Mouse (Mus musculus) G1E (cell line): ENCODE measurements at regions not wholly inside any gene's neighbourhood (a gene's known extent, or its start where the extent isn't known, plus 50 kb on each side); places are given as distances from the start of the nearest gene placed in this dataset.

Experiments
- ATAC-seq: 2 replicates; pipeline ENCODE4 v1.8.0; 2016; ENCODE audit warnings: mild to moderate bottlenecking; ENCODE audit not compliant: insufficient number of reproducible peaks, poor library complexity, low FRiP score, severe bottlenecking; ENCODE audit errors: extremely low read depth
- DNase-seq: peaks from one replicate; pipeline ENCODE4 v3.0.0; 2012; ENCODE audit warnings: low spot score
- H3K27me3 ChIP-seq: 2 replicates; pipeline ENCODE4 v1.6.1; 2012; ENCODE audit warnings: mild to moderate bottlenecking, low read length, inconsistent platforms; ENCODE audit not compliant: insufficient read depth
- H3K36me3 ChIP-seq: replicated peaks from 2 replicates; pipeline ENCODE3; 2012; ENCODE audit warnings: mild to moderate bottlenecking, inconsistent platforms
- H3K4me1 ChIP-seq: 2 replicates; pipeline ENCODE4 v1.6.1; 2012; ENCODE audit warnings: low read depth, low read length, inconsistent platforms, mixed read lengths; ENCODE audit not compliant: insufficient read depth
- H3K4me3 ChIP-seq: 2 replicates; pipeline ENCODE4 v1.5.1; 2012; ENCODE audit warnings: low read depth, mild to moderate bottlenecking, inconsistent platforms, low read length, moderate library complexity, mixed read lengths
- H3K9me3 ChIP-seq: replicated peaks from 2 replicates; pipeline ENCODE4 v1.6.1; 2012; ENCODE audit warnings: inconsistent platforms
- CTCF ChIP-seq: IDR thresholded peaks from 2 replicates; pipeline ENCODE4 v1.5.1; 2012; ENCODE audit warnings: low read depth, low read length, inconsistent platforms, mixed read lengths
- GATA1 ChIP-seq: IDR thresholded peaks from 2 replicates; pipeline ENCODE4 v1.6.1; 2012; ENCODE audit warnings: borderline replicate concordance, low read length, inconsistent platforms, mixed read lengths
- GATA2 ChIP-seq: IDR thresholded peaks from 2 replicates; pipeline ENCODE4 v1.6.1; 2012; ENCODE audit warnings: low read depth, low read length, inconsistent platforms, borderline replicate concordance
- POLR2AphosphoS5 ChIP-seq: IDR thresholded peaks from 2 replicates; pipeline ENCODE4 v1.6.1; 2012; ENCODE audit warnings: low read depth, low read length, inconsistent platforms; ENCODE audit not compliant: insufficient replicate concordance
- TAL1 ChIP-seq: conservative IDR thresholded peaks from 2 replicates; pipeline ENCODE4 v1.6.1; 2012; ENCODE audit warnings: low read depth, low read length, inconsistent platforms, mixed read lengths

GRCm38 (mm10) chr2:166266507-166266906 is 111.0 kb upstream of the Sulf2 start:
- TF ChIP-seq GATA1 (no peak), POLR2AphosphoS5 (no peak), TAL1 (no peak), CTCF (no peak), GATA2 (no peak)
- no peak for DNase-seq
- Histone ChIP-seq H3K4me1 (no peaks in the 10 kb centered on the region), H3K27me3 (no peaks in the 10 kb centered on the region), H3K36me3 (no peaks in the 10 kb centered on the region), H3K9me3 (peaks cover 85% of the 10 kb centered on the region), H3K4me3 (no peak overlapping the region)
- ATAC-seq, result no peak

DNA sequence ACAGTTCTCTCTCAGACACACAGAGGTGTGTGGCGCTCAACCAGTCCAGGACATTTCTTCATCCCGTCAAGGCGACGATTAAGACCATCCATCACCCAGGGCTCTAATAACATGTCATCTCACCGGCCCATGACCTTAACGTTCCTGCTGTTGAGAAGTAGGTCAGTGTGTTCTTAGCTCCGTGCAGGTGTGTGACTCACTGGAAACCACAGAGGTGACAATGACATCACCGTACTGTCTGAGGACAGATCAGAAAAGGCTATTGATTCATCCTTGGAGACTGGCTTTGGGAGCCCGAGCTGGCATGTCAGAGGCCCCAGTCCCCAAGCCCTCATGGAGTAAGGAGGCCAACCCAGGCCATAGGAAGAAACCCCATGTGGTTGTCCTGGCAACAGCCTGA is 109.3 kb upstream of the Sulf2 start:
- ATAC-seq, result no peak
- Histone ChIP-seq H3K27me3 (no peaks in the 10 kb centered on the region), H3K36me3 (no peaks in the 10 kb centered on the region), H3K4me3 (no peak overlapping the region), H3K9me3 (peaks cover 89% of the 10 kb centered on the region), H3K4me1 (no peaks in the 10 kb centered on the region)
- TF ChIP-seq GATA1 (no peak), CTCF (no peak), POLR2AphosphoS5 (no peak), GATA2 (no peak)
- DNase-seq, result no peak

- no peak for DNase-seq
- no peak for TF ChIP-seq POLR2AphosphoS5
- TF ChIP-seq GATA1, result no peak
- no peak for TF ChIP-seq TAL1
- no peak for TF ChIP-seq GATA2
- no peak for TF ChIP-seq CTCF
- Histone ChIP-seq H3K4me3 (no peak overlapping the region), H3K9me3 (peaks cover 90% of the 10 kb centered on the region), H3K4me1 (no peaks in the 10 kb centered on the region), H3K36me3 (no peaks in the 10 kb centered on the region), H3K27me3 (no peaks in the 10 kb centered on the region)
- ATAC-seq, result no peak
Observed at GRCm38 (mm10) chr2:166261799-166262198, 106.3 kb upstream of the Sulf2 start.

GRCm38 (mm10) chr2:166261065-166261464 is 105.6 kb upstream of the Sulf2 start:
- Histone ChIP-seq H3K36me3 (no peaks in the 10 kb centered on the region), H3K4me3 (no peak overlapping the region), H3K4me1 (no peaks in the 10 kb centered on the region), H3K9me3 (peaks cover 90% of the 10 kb centered on the region), H3K27me3 (no peaks in the 10 kb centered on the region)
- no peak for TF ChIP-seq TAL1
- TF ChIP-seq GATA1, result no peak
- TF ChIP-seq CTCF, result no peak
- no peak for TF ChIP-seq GATA2
- TF ChIP-seq POLR2AphosphoS5, result no peak
- DNase-seq, result no peak
- ATAC-seq, result no peak

- H3K27me3 ChIP-seq, result no peaks in the 10 kb centered on the region
- no peaks in the 10 kb centered on the region for H3K4me1 ChIP-seq
- ATAC-seq (no peak), DNase-seq (no peak)
- no peaks in the 10 kb centered on the region for H3K36me3 ChIP-seq
- H3K9me3 ChIP-seq, result peaks cover 89% of the 10 kb centered on the region
- TF ChIP-seq GATA1, result no peak
- no peak for TF ChIP-seq GATA2
- no peak for TF ChIP-seq POLR2AphosphoS5
- no peak for TF ChIP-seq TAL1
- no peak for TF ChIP-seq CTCF
- no peak overlapping the region for H3K4me3 ChIP-seq
Observed at GRCm38 (mm10) chr2:166258771-166259180, 103.3 kb upstream of the Sulf2 start.

DNA sequence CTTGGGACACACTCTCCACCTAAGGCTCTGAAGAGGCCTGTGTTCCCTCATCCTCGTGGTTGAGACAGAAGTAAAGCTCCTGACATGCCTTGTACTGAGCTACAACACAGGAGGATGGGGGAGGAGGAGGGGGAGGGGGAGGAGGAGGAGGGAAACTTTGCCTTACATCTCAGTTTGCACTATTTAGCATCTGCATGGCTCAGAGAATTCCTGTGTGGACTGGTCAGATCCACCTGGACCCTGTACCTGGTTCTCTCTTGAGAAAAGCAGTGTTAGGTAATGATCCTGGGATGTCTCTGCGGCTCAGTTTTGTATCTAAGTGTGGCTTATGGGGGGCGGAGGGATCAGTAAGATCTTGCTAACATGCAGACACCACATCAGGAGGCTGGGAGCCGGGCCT is 102.2 kb upstream of the Sulf2 start:
- Histone ChIP-seq H3K9me3 (peaks cover 85% of the 10 kb centered on the region), H3K36me3 (no peaks in the 10 kb centered on the region), H3K4me1 (no peaks in the 10 kb centered on the region), H3K4me3 (no peak overlapping the region), H3K27me3 (no peaks in the 10 kb centered on the region)
- no peak for TF ChIP-seq GATA2
- TF ChIP-seq POLR2AphosphoS5, result no peak
- TF ChIP-seq CTCF, result no peak
- TF ChIP-seq GATA1, result no peak
- no peak for TF ChIP-seq TAL1
- ATAC-seq (no peak), DNase-seq (no peak)

DNA sequence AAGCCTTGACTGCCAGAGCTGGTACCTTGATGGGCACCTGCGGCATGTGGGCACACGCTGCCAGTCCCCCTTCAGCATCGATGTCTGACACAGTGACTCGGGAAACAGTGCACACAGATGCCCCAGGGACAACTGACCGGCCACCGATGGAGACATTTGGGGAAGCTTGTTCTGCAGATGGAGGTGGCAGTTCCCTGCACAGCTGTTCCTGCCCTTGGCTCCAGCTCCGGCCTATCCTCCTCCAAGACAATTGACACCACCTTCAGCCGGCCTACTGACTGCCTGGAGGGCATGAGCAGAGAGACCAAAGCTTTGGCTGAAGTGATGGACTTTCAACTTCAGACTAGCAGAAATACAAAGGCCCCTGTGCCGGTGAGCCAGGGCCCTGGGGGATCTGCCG is 100.7 kb upstream of the Sulf2 start:
- H3K4me3 ChIP-seq, result no peak overlapping the region
- H3K36me3 ChIP-seq, result no peaks in the 10 kb centered on the region
- DNase-seq (no peak), ATAC-seq (no peak)
- TF ChIP-seq CTCF (no peak), GATA2 (no peak), TAL1 (no peak), GATA1 (no peak), POLR2AphosphoS5 (no peak)
- peaks cover 85% of the 10 kb centered on the region for H3K9me3 ChIP-seq
- no peaks in the 10 kb centered on the region for H3K27me3 ChIP-seq
- no peaks in the 10 kb centered on the region for H3K4me1 ChIP-seq
